Mouse (Mus musculus): ENCODE data around the gene Znrf3.

Znrf3 gene

GRCm38 (mm10) chr11:5437646-5438045 is 7.0 kb downstream of the Znrf3 start:
- DNase-seq = no peak

GRCm38 (mm10) chr11:5436988-5437387 is 7.7 kb downstream of the Znrf3 start:
- no peak for DNase-seq

DNA sequence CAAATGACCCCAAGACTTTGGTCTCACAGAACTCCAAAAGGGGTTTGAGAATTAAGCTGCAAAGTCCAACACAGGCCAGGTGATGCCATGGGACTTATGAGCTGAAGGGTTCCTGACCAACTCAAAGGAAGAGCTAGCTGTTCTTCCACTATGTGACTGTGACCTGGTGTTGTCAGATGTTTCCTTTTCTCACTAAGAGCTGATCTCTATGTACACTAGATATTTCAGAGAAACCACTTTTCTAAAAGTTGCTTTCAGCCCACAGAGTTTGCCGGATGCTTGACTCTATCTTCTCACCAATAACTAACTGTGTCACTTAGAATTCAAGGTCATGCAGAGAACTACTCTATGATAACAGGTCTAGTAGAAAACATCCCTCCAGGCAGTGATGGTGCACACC is 9.2 kb downstream of the Znrf3 start:
- DNase-seq = no peak

DNA sequence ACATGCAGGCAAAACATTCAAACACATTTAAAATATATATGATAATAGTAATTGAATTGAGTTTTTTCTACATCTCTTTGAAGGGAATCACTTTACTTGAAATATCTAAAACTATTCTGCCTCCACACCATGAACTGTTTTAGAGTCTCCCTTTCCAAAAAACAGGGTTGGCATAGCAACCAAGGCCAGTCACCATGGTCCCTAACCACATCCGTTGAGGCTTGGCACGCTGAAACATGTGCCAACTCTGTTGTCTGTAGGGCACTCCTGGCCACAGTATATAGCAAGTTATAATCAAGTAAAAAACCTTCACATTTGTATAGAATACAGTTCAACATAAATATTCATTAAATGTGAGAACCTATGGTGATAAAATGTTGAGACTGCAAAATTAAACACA is 12.3 kb downstream of the Znrf3 start:
- no peak for DNase-seq

DNA sequence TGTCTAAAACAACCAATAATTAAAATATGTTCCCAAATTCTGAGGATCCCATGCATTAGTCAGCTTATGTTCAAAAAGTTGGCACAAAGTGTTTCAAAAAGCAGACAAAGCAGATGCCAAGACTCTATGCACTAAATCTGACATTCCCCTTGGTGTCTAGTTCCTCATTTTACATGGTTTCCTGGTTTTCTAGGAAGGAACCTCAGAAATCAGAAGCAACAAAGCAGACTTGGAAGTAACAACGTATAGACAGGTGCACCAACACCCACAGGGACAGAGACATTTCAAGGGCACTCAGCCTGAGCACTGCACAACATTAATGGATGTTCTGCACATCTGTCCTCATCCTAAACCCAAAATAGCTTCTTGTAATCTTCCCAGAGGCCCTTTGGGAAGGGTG is 13.8 kb downstream of the Znrf3 start:
- no peak for DNase-seq

- DNase-seq = no peak
Observed at GRCm38 (mm10) chr11:5429396-5430190, 15.1 kb downstream of the Znrf3 start.

DNA sequence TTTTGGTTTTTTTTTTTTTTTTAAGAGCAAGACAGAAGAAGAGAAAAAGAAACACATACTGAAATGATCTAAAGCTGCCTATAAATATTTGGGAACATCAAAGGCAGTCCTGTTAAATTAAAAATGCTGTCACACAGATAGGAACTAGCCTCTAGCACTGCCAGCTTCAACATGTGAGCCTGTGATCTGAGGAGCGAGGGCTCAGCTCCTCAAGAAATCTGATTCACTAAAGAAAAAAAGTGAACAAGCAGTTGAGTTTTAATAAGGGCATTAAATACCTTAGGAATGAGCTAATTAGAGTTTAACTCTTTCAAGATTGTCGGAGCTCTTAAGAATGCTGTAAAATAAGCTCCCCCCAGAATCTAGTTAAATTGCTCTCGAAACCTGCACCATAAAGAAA is 17.4 kb downstream of the Znrf3 start:
- DNase-seq = no peak

DNA sequence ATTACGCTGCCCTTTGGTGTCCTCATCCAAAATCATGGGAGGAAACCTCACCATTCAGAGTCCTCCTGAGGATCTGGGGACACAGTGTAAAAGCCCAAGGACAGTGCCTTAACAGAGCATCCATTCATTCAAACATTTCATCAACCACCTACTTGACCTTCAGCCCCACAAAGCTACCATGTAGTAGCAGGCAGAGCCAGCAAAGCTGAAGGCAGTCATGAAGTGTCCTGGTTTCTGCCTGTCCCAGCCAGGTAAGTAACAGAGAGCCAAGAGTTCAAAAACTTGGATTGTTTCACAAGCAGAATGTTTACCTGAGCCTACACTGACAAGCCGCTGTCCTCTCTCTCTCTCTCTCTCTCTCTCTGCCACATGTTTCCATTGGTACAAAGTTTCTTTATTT is 18.3 kb downstream of the Znrf3 start:
- no peak for DNase-seq

GRCm38 (mm10) chr11:5425106-5425505 is 19.5 kb downstream of the Znrf3 start:
- no peak for DNase-seq

DNA sequence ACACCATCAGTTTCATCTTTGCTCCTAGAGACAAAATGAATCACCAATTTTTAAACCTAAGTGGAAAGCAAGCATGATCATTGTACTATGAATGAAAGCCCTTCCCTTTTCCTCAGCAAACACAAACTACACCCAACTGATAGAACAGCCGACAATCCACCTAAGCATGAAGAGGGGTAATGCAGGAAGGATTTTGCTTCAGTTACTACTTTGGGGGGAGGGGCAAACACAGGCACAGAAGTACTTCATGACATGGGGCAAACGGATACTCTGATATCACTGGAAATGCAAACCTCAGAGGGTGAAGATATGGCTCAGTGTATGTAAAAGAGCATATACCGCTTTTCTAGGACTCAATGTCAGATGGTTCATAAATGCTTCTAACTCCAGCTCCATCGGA is 20.5 kb downstream of the Znrf3 start:
- DNase-seq = no peak

- no peak for DNase-seq
Observed at GRCm38 (mm10) chr11:5423000-5423399, 21.6 kb downstream of the Znrf3 start.

DNA sequence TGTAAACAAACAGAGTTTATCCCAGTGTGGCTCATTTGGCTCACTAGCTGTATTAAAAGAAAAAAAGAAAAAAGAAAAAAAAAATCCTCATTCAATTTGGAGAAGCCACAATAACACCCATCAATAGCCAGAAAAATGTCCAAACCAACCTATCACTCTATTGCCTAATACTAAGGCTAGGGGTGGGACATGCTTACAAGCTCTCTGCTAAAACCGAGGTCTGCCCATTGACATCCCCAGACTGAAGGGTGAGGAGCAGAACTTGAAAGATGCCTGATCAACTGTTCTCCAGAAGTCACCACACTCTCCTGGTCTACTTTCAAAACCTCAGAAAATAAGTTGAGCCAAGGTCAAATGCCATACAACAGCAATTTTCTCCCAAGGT is 22.4 kb downstream of the Znrf3 start:
- no peak for DNase-seq

GRCm38 (mm10) chr11:5421506-5422251 is 23.0 kb downstream of the Znrf3 start:
- peak; percentile 76 for DNase-seq

DNA sequence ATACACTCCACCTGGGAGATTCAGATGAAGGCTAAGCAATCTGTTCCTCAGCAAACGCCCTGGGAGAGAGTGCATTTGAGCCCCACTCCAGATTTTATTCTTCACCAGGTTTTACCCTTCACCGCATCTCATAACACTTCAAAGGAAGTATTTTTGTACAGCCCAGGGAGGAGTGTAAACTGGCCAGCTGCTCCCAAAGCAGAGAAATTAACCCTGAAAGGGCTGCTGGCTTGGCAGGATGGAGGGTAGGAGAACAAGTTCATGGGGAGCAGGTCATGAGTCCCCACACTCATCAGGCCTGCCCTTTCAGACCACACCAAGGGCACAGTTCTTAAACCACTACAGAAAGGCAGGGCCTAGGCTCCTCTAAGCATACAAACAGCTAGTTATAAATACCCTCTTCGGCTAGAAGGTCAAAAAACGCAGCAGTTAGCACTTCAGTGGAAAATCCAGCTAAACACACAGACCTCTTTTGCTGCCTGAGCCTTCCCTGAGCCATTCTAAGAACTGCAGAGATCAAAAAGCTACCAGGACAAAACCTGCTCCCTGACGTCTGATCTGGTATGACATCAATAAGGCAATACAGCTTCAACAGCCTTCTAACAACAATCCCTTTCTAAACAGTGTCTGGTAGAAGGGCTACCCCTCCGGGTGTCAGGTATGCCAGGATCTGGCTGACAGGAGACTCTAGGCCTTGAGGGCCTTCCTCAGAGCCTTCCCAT is 28.9 kb downstream of the Znrf3 start:
- DNase-seq = peak; percentile 69

GRCm38 (mm10) chr11:5414856-5415616 is 29.6 kb downstream of the Znrf3 start:
- no peak for DNase-seq

DNA sequence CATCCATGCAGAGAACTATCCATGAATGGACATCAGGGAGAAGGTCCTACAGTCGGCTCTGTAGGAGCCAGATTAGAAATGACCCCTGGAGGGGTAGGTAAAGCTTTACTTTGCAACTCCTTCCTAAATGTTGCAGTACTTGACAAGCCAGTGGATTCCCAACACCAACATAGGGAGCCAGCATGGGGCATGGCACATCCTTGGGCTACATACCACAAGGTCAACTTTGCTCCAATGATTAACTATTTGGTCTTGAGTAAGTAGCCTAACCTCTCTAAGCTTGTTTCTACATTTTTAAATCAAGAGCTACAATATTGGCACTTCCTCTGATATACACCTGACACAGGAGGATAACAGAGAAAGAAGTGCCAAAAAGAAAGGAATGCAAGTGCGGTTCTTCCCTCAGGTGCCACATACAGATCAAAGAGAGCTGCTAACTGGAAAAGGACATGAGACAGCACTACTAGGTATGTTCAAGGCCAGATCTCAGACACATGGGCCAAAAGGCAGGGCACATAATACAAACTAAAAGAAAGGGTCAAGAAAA is 31.9 kb downstream of the Znrf3 start:
- DNase-seq = peak; percentile 48

DNA sequence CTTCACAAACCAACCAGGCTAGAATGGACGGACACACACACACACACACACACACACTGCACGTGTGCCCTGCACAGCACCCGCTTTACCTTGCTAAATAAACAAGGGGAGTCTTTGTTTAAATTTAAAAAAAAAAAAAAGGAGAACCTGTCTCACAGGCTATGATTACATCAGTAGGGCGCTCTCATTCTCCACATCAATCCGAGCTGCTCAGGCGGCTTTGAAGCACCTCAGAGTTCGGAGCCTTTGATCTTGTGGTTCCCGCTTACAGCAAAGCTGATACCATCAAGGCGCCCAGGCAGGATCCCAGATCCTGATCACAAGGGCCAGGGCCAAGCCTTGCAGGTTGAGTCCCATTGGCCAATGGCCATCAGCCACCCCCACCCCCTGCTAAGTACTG is 33.1 kb downstream of the Znrf3 start:
- peak; percentile 50 for DNase-seq

- no peak for DNase-seq
Observed at GRCm38 (mm10) chr11:5404180-5404579, 40.5 kb downstream of the Znrf3 start.

DNA sequence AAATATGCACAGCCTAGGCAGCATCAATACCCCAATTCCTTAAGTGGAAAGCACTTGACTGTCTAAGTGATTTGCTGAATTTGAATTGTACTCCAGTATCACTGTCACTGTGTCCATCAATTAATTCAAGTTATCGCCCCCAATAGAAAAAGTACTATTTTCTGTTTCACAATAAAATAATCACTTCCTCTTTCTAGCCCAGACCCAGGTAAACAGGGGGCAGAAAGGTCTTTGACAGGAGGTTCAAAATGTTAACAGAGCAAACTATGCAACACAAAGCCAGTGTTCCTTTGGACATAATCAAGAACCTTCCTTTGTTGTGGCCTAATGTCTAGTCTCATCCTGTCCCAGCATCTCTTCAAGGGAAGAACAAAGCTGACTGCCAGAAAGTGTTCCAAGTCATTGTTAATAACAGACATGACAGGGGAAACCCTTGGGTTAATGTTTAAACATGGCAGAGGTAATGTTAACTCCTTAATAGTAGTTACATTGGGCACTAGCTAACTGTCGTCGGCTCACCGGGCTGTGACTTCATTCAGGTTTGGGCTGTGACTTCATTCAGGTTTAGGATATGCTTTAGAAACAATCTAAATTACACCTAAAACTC is 42.4 kb downstream of the Znrf3 start:
- no peak for DNase-seq

- DNase-seq = no peak
Observed at GRCm38 (mm10) chr11:5398301-5399053, 46.2 kb downstream of the Znrf3 start.

Data from kidney, adult 11 months (tissue).